Mouse (Mus musculus) liver, embryonic 16.5 days (tissue): ENCODE data around the gene Ilk. TPM values are rescaled to one million over a fixed set of nuclear protein-coding genes. Genes with fewer than 3 reads are reported as not detected.

ENCODE experiments used
- ATAC-seq: fragments of 200-750 bp; cut with Nextera tagmentation; 2 replicates; pipeline ENCODE4 v1.8.0; 2017; ENCODE audit warnings: low read depth, mild to moderate bottlenecking, moderate number of reproducible peaks, moderate library complexity
- H3K27ac ChIP-seq: fragments of 300-500 bp; sonication (generic); 2 replicates; pipeline ENCODE4 v1.5.1; 2014; ENCODE audit warnings: mild to moderate bottlenecking, low read length
- H3K27me3 ChIP-seq: fragments of 300-500 bp; sonication (generic); 2 replicates; pipeline ENCODE4 v1.6.1; 2014; ENCODE audit warnings: low read depth, low read length, mixed read lengths; ENCODE audit not compliant: control insufficient read depth, insufficient read depth
- H3K36me3 ChIP-seq: fragments of 300-500 bp; sonication (generic); 2 replicates; pipeline ENCODE4 v1.6.1; 2014; ENCODE audit warnings: mild to moderate bottlenecking; ENCODE audit not compliant: control insufficient read depth, insufficient read depth
- H3K4me1 ChIP-seq: fragments of 300-500 bp; sonication (generic); 2 replicates; pipeline ENCODE4 v1.6.1; 2014; ENCODE audit warnings: low read depth, low read length, mixed read lengths; ENCODE audit not compliant: control insufficient read depth
- H3K4me2 ChIP-seq: fragments of 300-500 bp; sonication (generic); 2 replicates; pipeline ENCODE4 v1.6.1; 2014; ENCODE audit warnings: low read depth, low read length, mixed read lengths
- H3K4me3 ChIP-seq: fragments of 300-500 bp; sonication (generic); 2 replicates; pipeline ENCODE4 v1.5.1; 2014; ENCODE audit warnings: low read depth, mild to moderate bottlenecking, low read length
- H3K9ac ChIP-seq: fragments of 300-500 bp; sonication (generic); 2 replicates; pipeline ENCODE4 v1.6.1; 2014; ENCODE audit warnings: low read depth, low read length
- H3K9me3 ChIP-seq: fragments of 300-500 bp; sonication (generic); replicated peaks from 2 replicates; pipeline ENCODE4 v1.6.1; 2016; ENCODE audit warnings: low read length; ENCODE audit not compliant: control insufficient read depth
- WGBS: fragments of 180-500 bp; shearing (Covaris S2); extraction: QIAGEN DNeasy Blood & Tissue Kit; methylation state at CpG from one replicate; pipeline ENCODE4 v1.1.7; 2014; ENCODE audit not compliant: insufficient replicate concordance; 5-methylcytosine and 5-hydroxymethylcytosine counted together
- polyA plus RNA-seq: library from polyadenylated mRNA; unstranded; fragments of >200 nt; fragmentation: Nextera tagmentation; extraction: Ambion mirVana; gene quantifications from 2 replicates; pipeline ENCODE4 v1.2.1, GENCODE M21; 2015

Gene Ilk
- polyA plus RNA-seq, 1 experiment from 2014 or later = 114 TPM

DNA sequence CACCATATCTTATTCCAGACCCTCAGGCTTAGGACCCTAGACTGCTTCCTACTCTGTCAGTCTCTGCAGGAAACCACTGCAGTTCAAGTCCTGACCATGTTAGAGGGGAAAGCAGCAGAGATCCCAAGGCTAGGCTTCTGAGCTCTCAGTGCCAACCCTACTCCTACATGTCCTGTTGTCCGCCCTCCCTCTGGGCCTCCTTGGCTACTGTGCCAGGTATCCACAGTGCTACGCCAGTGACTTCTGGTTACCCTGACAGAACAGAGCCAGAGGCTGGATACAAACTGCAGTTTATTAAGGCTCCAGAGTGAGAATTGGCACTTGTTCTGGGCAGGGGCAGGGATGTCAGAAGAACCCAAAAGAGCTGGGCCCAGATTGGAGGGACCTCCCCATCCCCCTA, 16.3 kb downstream of the Ilk start:
- no peak for ATAC-seq
- Histone ChIP-seq H3K4me2 (no peak overlapping the region), H3K4me1 (peaks cover 15% of the 10 kb centered on the region), H3K4me3 (no peak overlapping the region), H3K9ac (no peak overlapping the region), H3K27ac (no peak overlapping the region), H3K27me3 (no peaks in the 10 kb centered on the region), H3K9me3 (no peaks in the 10 kb centered on the region), H3K36me3 (peaks cover 7% of the 10 kb centered on the region; the same call in 1 of the 2 replicates)
- WGBS = 60% methylated on average over 2 of the region's 2 CpGs

DNA sequence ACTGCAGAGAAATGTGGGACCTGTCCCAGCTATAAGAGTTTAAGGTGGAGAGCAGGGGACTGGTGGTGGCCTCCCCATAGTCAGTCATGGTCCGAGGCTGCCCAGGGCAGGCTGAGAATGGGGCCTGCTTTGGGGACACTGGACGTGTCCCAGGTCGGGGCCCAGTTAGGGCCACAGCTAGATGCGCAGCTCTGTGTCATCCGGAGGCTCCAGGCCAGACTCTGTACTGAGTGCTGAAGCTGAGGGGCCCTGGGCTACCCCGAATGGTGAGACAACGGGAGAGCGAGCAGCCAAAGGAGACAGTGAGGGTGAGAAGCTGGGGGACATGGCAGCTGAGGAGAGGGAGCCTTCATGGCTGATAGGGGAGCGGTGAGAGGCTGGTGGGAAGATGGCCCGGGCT, 16.9 kb downstream of the Ilk start:
- Histone ChIP-seq H3K4me1 (peaks cover 15% of the 10 kb centered on the region), H3K4me3 (no peak overlapping the region), H3K36me3 (peaks cover 4% of the 10 kb centered on the region; the same call in 1 of the 2 replicates), H3K27ac (no peak overlapping the region), H3K27me3 (no peaks in the 10 kb centered on the region), H3K9me3 (no peaks in the 10 kb centered on the region), H3K9ac (no peak overlapping the region), H3K4me2 (no peak overlapping the region)
- WGBS = 77% methylated on average over 10 of the region's 10 CpGs
- ATAC-seq = no peak

DNA sequence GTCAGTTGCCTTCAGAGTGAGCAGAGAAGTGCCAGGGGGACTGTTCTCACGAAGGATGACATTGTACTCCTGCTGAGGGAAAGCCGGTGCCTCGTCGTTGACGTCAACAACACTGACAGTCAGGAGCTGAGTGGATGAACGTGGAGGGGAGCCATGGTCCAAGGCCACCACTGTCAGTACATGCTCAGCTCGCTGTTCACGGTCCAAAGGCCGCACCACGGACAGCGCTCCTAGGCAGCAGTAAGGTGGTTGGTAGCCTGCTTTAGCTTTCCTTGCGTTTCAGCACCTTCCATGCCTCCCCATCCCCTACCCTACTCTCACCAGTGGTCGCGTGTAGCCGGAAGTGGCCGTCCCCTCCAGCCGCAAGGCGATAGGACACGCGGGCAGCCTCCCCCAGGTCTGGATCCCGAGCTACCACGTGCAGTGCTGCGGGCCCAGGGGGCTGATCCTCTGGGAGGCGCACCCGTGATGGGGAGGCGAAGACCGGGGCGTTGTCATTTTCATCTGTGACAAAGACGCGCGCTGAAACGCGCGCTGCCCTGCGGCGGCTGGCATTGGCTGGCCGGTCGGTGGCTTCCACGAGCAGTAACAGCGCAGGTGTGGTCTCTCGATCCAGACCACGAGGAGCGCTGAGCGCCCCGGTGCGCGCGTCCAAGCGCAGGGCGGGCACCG, 25.6 kb downstream of the Ilk start:
- Histone ChIP-seq H3K27ac (no peak overlapping the region), H3K9me3 (no peaks in the 10 kb centered on the region), H3K9ac (no peak overlapping the region), H3K4me3 (peak overlapping the region; percentile 42), H3K27me3 (peaks cover 14% of the 10 kb centered on the region), H3K4me2 (peak overlapping the region; percentile 61), H3K4me1 (no peaks in the 10 kb centered on the region; the same call in 1 of the 2 replicates), H3K36me3 (no peaks in the 10 kb centered on the region; the same call in 1 of the 2 replicates)
- peak; percentile 62 for ATAC-seq
- 17% methylated on average over 51 of the region's 51 CpGs for WGBS

DNA sequence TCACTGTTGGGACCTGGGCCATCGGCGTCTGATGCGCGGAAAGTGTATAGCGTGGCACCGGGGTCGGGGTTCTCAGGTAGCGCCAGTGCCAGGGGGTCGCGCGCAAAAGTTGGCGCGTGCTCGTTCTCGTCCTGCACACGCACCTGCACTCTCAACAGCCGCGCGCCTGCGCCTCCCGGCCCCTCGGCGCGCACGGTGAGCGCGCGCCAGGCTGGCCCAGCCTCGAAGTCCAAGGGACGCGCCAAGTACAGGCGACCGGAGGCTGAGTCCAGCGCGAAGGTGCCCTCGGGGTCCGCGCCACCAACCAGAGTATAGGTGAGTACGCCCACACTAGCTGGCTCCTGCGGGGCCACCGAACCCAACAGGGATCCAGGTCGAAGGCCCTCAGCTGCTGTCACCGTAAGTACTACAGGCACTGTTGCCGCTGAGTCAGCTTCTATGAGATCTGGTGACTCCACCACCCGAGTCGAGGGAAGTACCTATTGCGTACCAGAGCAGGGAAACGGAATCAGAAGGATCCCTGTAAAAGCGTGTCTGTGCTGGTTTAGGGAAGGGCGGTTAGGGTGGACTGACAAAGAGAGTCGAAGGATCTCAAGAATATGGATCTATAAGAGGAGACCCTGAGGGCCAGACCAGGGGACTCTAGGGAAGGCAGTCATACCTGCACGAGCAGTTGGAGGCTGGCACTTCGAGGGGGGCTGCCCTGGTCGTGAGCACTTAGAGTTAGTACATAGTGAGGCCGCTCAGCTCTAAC, 26.3 kb downstream of the Ilk start:
- H3K36me3 ChIP-seq = no peaks in the 10 kb centered on the region; the same call in 1 of the 2 replicates
- H3K9ac ChIP-seq = no peak overlapping the region
- no peaks in the 10 kb centered on the region for H3K9me3 ChIP-seq
- no peak overlapping the region for H3K27ac ChIP-seq
- ATAC-seq = peak; percentile 22; the same call in 1 of the 2 replicates
- 15% methylated on average over 55 of the region's 55 CpGs for WGBS
- peak overlapping the region; percentile 61 for H3K4me2 ChIP-seq
- H3K27me3 ChIP-seq = peaks cover 14% of the 10 kb centered on the region
- no peaks in the 10 kb centered on the region; the same call in 1 of the 2 replicates for H3K4me1 ChIP-seq
- H3K4me3 ChIP-seq = peak overlapping the region; percentile 42

DNA sequence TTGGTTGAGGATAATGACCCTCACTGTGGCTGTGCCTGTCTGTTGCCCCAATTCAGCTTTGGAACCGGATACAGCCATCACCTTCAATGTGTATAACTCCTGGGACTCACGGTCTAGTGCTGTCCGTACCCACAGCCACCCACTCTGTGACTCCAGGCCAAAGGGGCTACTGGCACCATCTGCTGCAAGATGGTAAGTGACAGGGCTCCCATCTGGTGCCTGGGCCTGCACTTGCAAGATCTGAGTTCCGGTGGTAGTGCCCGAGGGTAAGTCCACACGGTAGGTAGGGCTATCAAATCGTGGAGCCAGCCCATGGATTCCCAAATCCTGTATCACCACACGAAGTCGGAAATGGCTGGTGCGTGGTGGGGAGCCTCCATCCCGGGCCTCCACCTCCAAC, 27.9 kb downstream of the Ilk start:
- no peak for ATAC-seq
- H3K9me3 ChIP-seq = no peaks in the 10 kb centered on the region
- 71% methylated on average over 11 of the region's 11 CpGs for WGBS
- no peaks in the 10 kb centered on the region; the same call in 1 of the 2 replicates for H3K36me3 ChIP-seq
- no peak overlapping the region for H3K27ac ChIP-seq
- H3K4me2 ChIP-seq = no peak overlapping the region
- no peak overlapping the region for H3K9ac ChIP-seq
- no peaks in the 10 kb centered on the region; the same call in 1 of the 2 replicates for H3K4me1 ChIP-seq
- H3K4me3 ChIP-seq = no peak overlapping the region
- H3K27me3 ChIP-seq = peaks cover 14% of the 10 kb centered on the region

DNA sequence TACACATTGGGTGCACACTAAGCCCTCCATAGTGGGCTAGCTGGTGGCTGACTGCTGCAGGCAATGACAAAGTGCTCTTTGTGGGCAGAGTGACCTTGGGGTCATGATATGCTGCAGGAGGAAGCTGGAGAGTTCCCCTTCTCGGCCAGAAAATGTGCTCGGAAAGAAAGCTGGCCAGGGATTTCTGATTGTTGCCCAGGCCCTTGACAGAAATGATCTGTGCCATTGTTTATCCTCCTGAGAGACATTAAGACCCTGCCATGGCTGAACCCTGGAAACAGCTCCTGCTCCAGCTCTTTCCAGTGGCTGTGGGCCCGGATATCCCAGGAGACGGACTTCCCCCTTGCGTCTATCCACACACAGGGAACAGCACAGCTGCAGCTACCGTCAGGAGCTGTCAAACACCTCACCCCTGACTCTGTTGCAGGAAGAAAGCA, 31.4 kb downstream of the Ilk start:
- Histone ChIP-seq H3K9ac (no peak overlapping the region), H3K4me1 (no peaks in the 10 kb centered on the region; the same call in 1 of the 2 replicates), H3K4me2 (no peak overlapping the region), H3K4me3 (no peak overlapping the region), H3K9me3 (no peaks in the 10 kb centered on the region), H3K27me3 (peaks cover 5% of the 10 kb centered on the region), H3K27ac (no peak overlapping the region), H3K36me3 (no peaks in the 10 kb centered on the region; the same call in 1 of the 2 replicates)
- 19% methylated on average over 6 of the region's 6 CpGs for WGBS
- ATAC-seq = no peak

DNA sequence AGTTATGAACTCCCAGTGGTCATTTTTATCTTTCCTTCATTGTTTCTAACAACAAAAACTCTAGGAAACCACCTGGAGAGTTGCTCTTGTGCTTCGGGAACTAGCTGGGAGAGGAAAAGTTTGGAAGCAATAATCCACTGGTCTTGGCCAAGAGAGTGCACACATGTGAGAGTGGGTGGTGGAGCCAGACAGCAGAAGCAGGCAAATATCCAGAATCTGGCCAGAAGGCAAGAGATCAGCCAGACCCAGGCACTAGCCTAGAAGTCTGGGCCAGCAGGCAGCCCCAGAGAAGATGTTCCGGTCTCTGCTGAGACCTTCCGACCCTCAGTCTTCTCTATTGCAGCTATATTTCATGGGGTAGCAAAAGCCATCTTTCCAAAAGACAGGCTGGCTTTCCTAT, 33.6 kb downstream of the Ilk start:
- no peaks in the 10 kb centered on the region for H3K27me3 ChIP-seq
- no peak overlapping the region for H3K9ac ChIP-seq
- H3K4me2 ChIP-seq = no peak overlapping the region
- no peak overlapping the region for H3K27ac ChIP-seq
- H3K36me3 ChIP-seq = no peaks in the 10 kb centered on the region; the same call in 1 of the 2 replicates
- no peak for ATAC-seq
- 75% methylated on average over 3 of the region's 3 CpGs for WGBS
- H3K9me3 ChIP-seq = no peaks in the 10 kb centered on the region
- H3K4me1 ChIP-seq = no peaks in the 10 kb centered on the region; the same call in 1 of the 2 replicates
- no peak overlapping the region for H3K4me3 ChIP-seq

DNA sequence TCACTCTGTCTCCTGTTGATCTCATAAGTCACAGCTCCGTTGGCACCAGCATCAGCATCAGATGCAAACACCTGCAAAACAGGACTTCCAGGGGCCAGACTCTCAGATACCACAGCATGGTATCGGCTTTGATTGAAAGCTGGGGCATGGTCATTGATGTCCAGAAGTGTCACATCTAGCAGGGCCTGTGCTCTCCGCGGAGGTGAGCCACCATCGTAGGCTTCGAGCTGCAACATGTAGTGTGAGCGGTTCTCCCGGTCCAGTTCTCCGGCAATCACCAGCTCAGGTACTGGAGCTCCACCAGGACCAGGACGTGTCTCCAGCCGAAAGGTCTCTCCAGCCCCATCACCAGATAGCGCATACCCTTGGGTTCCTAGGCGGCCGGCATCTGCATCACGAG, 35.9 kb downstream of the Ilk start:
- Histone ChIP-seq H3K27ac (no peak overlapping the region), H3K27me3 (no peaks in the 10 kb centered on the region), H3K4me2 (no peak overlapping the region), H3K4me1 (no peaks in the 10 kb centered on the region; the same call in 1 of the 2 replicates), H3K4me3 (no peak overlapping the region), H3K36me3 (no peaks in the 10 kb centered on the region), H3K9ac (no peak overlapping the region), H3K9me3 (no peaks in the 10 kb centered on the region)
- WGBS = 80% methylated on average over 15 of the region's 15 CpGs
- ATAC-seq = no peak

DNA sequence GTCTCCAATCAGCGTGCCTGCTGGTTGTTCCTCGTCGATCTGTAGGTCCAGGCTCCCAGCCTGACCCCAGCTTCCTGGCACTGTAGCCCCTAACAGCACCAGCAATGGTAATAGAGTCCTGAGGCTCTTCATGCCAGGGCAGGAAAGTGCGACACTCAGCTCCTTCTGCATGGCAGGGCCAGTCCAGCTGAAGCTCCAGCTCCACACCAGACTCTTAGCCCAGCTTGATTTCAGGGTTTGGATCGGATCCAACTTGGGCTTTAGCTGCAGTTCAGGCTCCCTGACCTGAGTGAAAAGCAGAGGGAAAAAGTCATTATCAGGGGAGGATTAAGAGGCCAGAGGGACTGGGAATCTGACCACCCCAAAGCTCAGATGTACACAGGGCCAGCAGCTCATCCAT, 36.6 kb downstream of the Ilk start:
- Histone ChIP-seq H3K4me3 (no peak overlapping the region), H3K4me1 (no peaks in the 10 kb centered on the region; the same call in 1 of the 2 replicates), H3K9me3 (no peaks in the 10 kb centered on the region), H3K4me2 (no peak overlapping the region), H3K27ac (no peak overlapping the region), H3K9ac (no peak overlapping the region), H3K27me3 (no peaks in the 10 kb centered on the region), H3K36me3 (no peaks in the 10 kb centered on the region)
- 72% methylated on average over 5 of the region's 5 CpGs for WGBS
- ATAC-seq = no peak
